Mouse (Mus musculus): ENCODE data around the gene Taf4.

- TF ChIP-seq CTCF (IDR thresholded peaks at IDR 0.05; ENCODE audit: control insufficient read depth, insufficient read depth, insufficient read length) = no peak
- no peak for TF ChIP-seq CEBPB (IDR thresholded peaks at IDR 0.05; ENCODE audit: low read depth)
- no peak for TF ChIP-seq MAX (IDR thresholded peaks at IDR 0.05)
- peak; percentile 70 for TF ChIP-seq USF1 (IDR thresholded peaks at IDR 0.05; ENCODE audit: low read depth)
- TF ChIP-seq FOSL1 (IDR thresholded peaks at IDR 0.05; ENCODE audit: insufficient read depth, low read length, poor library complexity, severe bottlenecking) = no peak
Measured at GRCm38 (mm10) chr2:179873315-179873714, 103.1 kb downstream of the Taf4 start.
